Mouse (Mus musculus) limb, embryonic 10.5 days (tissue): ENCODE data around the gene Serpina1c. TPM values are rescaled to one million over a fixed set of nuclear protein-coding genes. Genes with fewer than 3 reads are reported as not detected.

ENCODE experiments used
- polyA plus RNA-seq: library from polyadenylated mRNA; unstranded; fragments of >200 nt; fragmentation: Nextera tagmentation; extraction: Ambion mirVana; gene quantifications from 2 replicates; pipeline ENCODE4 v1.2.1, GENCODE M21; 2016

Serpina1c gene
- polyA plus RNA-seq, 1 experiment from 2014 or later: not detected

Other genes starting within 250 kb of the Serpina1c start
- 0.09 TPM in 1 of 2 replicates, not detected in the other for gene Serpina6, start 247.7 kb downstream of the Serpina1c start, polyA plus RNA-seq
- not detected in 2 replicates for gene Serpina16, start 228.7 kb downstream of the Serpina1c start, polyA plus RNA-seq
- gene Serpina1f, start 209.4 kb downstream of the Serpina1c start, polyA plus RNA-seq: not detected in 2 replicates
- not detected in 2 replicates for gene Serpina1d, start 131.3 kb downstream of the Serpina1c start, polyA plus RNA-seq
- gene Serpina1b, start 74.5 kb downstream of the Serpina1c start, polyA plus RNA-seq: 0.19 TPM in 1 of 2 replicates, not detected in the other
- 0.20 TPM in 1 of 2 replicates, not detected in the other for gene Serpina1a, start 41.3 kb downstream of the Serpina1c start, polyA plus RNA-seq
- gene Serpina1e, start 54.1 kb upstream of the Serpina1c start, polyA plus RNA-seq: not detected in 2 replicates
- not detected in 2 replicates for gene Serpina11, start 85.1 kb upstream of the Serpina1c start, polyA plus RNA-seq
- gene Serpina9, start 108.9 kb upstream of the Serpina1c start, polyA plus RNA-seq: not detected in 2 replicates
- not detected in 2 replicates for gene Serpina12, start 139.6 kb upstream of the Serpina1c start, polyA plus RNA-seq
- not detected in 2 replicates for gene Serpina5, start 196.2 kb upstream of the Serpina1c start, polyA plus RNA-seq
- not detected in 2 replicates for gene Serpina3a, start 207.8 kb upstream of the Serpina1c start, polyA plus RNA-seq
- not detected in 2 replicates for gene Serpina3b, start 223.1 kb upstream of the Serpina1c start, polyA plus RNA-seq
- 0.09 TPM in 1 of 2 replicates, not detected in the other for gene Serpina3c, start 249.0 kb upstream of the Serpina1c start, polyA plus RNA-seq